Mouse (Mus musculus): ENCODE measurements around the gene Serpinb2.

- TF ChIP-seq CTCF (conservative IDR thresholded peaks at IDR 0.05; ENCODE audit: insufficient read depth, insufficient read length, low read depth, low read length) (no peak), POLR2A (IDR thresholded peaks at IDR 0.05; ENCODE audit: low read depth, low read length) (no peak)
Observed at GRCm38 (mm10) chr1:107511252-107511651, at the start of gene Serpinb2.

Measured in kidney, adult 2 months (tissue).